19 mouse cellular contexts compared by ENCODE assay signal in genomic region chr16:95759151-95759987, GRCm38 (mm10). TPM values are rescaled to one million over a fixed set of nuclear protein-coding genes. Genes with fewer than 3 reads are reported as not detected.
A peak's percentile ranks its signal among the peaks of the same experiment; 100 is the strongest.
DNase-seq lines count a peak whose midpoint lies in the region; ATAC-seq and TF ChIP-seq lines count a peak whose summit lies in the region.
"Had no signal": no experiment of that assay in that cellular context is flagged by ENCODE, and none has a peak within 500 bp of the region (broad histone marks: within the 10 kb centered on the region; RNA-seq: fewer than 3 reads in every experiment).

No protein-coding gene starts in this region.

- H3K27me3 ChIP-seq in embryonic facial prominence, embryonic 13.5 days: no peaks in the 10 kb centered on the region
- H3K27me3 ChIP-seq in embryonic facial prominence, embryonic 10.5 days (replicated peaks; ENCODE audit: low read depth, poor library complexity, severe bottlenecking): no peaks in the 10 kb centered on the region
- H3K27me3 ChIP-seq in heart, embryonic 16.5 days (ENCODE audit: control insufficient read depth, insufficient read depth, low read length): no peaks in the 10 kb centered on the region
- H3K27me3 ChIP-seq in lung, postnatal 0 days (replicated peaks; ENCODE audit: insufficient read depth, low read length): no peaks in the 10 kb centered on the region
- H3K27me3 ChIP-seq: embryonic facial prominence, embryonic 12.5 days had no signal

- peaks cover 8% of the 10 kb centered on the region for H3K4me1 ChIP-seq in embryonic facial prominence, embryonic 13.5 days
- H3K4me1 ChIP-seq in embryonic facial prominence, embryonic 10.5 days: no peaks in the 10 kb centered on the region
- H3K4me1 ChIP-seq in heart, embryonic 16.5 days (ENCODE audit: control insufficient read depth, insufficient read depth, low read length): peaks cover 22% of the 10 kb centered on the region
- no peaks in the 10 kb centered on the region for H3K4me1 ChIP-seq in lung, postnatal 0 days (ENCODE audit: insufficient read depth, low read depth, low read length)
- H3K4me1 ChIP-seq: embryonic facial prominence, embryonic 12.5 days had no signal

- no peak overlapping the region for H3K4me3 ChIP-seq in embryonic facial prominence, embryonic 13.5 days
- no peak overlapping the region for H3K4me3 ChIP-seq in embryonic facial prominence, embryonic 10.5 days
- no peak overlapping the region for H3K4me3 ChIP-seq in heart, embryonic 16.5 days (ENCODE audit: low read length)
- H3K4me3 ChIP-seq in lung, postnatal 0 days (ENCODE audit: low read depth, low read length): no peak overlapping the region
- H3K4me3 ChIP-seq: embryonic facial prominence, embryonic 12.5 days; megakaryocyte, embryonic 14.5 days had no signal

- H3K9me3 ChIP-seq in embryonic facial prominence, embryonic 13.5 days: no peaks in the 10 kb centered on the region
- no peaks in the 10 kb centered on the region for H3K9me3 ChIP-seq in embryonic facial prominence, embryonic 10.5 days
- no peaks in the 10 kb centered on the region for H3K9me3 ChIP-seq in heart, embryonic 16.5 days (replicated peaks; ENCODE audit: control insufficient read depth, low read length)
- H3K9me3 ChIP-seq in lung, postnatal 0 days (ENCODE audit: low read length): no peaks in the 10 kb centered on the region
- H3K9me3 ChIP-seq: embryonic facial prominence, embryonic 12.5 days; G1E; megakaryocyte, embryonic 14.5 days had no signal

- no peaks in the 10 kb centered on the region for H3K36me3 ChIP-seq in embryonic facial prominence, embryonic 13.5 days
- H3K36me3 ChIP-seq in embryonic facial prominence, embryonic 10.5 days (replicated peaks): no peaks in the 10 kb centered on the region
- H3K36me3 ChIP-seq in heart, embryonic 16.5 days (ENCODE audit: control insufficient read depth, insufficient read depth): no peaks in the 10 kb centered on the region
- H3K36me3 ChIP-seq in lung, postnatal 0 days (ENCODE audit: insufficient read depth, low read length): no peaks in the 10 kb centered on the region
- H3K36me3 ChIP-seq: embryonic facial prominence, embryonic 12.5 days; G1E had no signal

- TF ChIP-seq EP300 in lung, postnatal 0 days (IDR thresholded peaks at IDR 0.05): no peak

- no peak for DNase-seq in embryonic facial prominence, embryonic 10.5 days (ENCODE audit: low spot score)
- DNase-seq in heart, postnatal 14 days: no peak
- DNase-seq in cerebellum, adult 18-20 months: peak; percentile 84 to 91
- DNase-seq in cerebellum, postnatal 25 days: peak; percentile 86 to 87
- no peak for DNase-seq in kidney, adult 11 months
- no peak for DNase-seq in lung, postnatal 0 days (ENCODE audit: low spot score)
- DNase-seq: adrenal gland, postnatal 14 days; kidney, adult 8-10 months; kidney, postnatal 14 days; liver; lung, postnatal 10 days; right cerebral cortex, postnatal 25 days; thymus, postnatal 14 days had no signal

- H3K27ac ChIP-seq in embryonic facial prominence, embryonic 13.5 days: 0 out of 2 replicates have a peak overlapping the region, but pooled peaks have one; percentile 16
- no peak overlapping the region for H3K27ac ChIP-seq in embryonic facial prominence, embryonic 10.5 days (replicated peaks)
- peak overlapping the region; percentile 88 for H3K27ac ChIP-seq in heart, embryonic 16.5 days (ENCODE audit: low read length)
- no peak overlapping the region for H3K27ac ChIP-seq in lung, postnatal 0 days (ENCODE audit: low read length)
- H3K27ac ChIP-seq: embryonic facial prominence, embryonic 12.5 days had no signal

- ATAC-seq in embryonic facial prominence, embryonic 13.5 days (ENCODE audit: insufficient number of reproducible peaks, insufficient read depth, low FRiP score, low TSS enrichment, low read depth): no peak
- ATAC-seq in heart, embryonic 16.5 days (replicated peaks; ENCODE audit: extremely low read depth, insufficient read depth, low FRiP score): no peak
- ATAC-seq in lung, postnatal 0 days: no peak
- ATAC-seq: forebrain, embryonic 16.5 days had no signal

- 86% methylated on average over 8 of the region's 8 CpGs for WGBS in embryonic facial prominence, embryonic 13.5 days
- WGBS in embryonic facial prominence, embryonic 10.5 days: 87% methylated on average over 8 of the region's 8 CpGs
- whole genome bisulfite sequencing in heart, embryonic 16.5 days: 71% methylated on average over 8 of the region's 8 CpGs
- 88% methylated on average over 8 of the region's 8 CpGs for WGBS in lung, postnatal 0 days

- H3K4me2 ChIP-seq in embryonic facial prominence, embryonic 13.5 days: no peak overlapping the region
- H3K4me2 ChIP-seq in heart, embryonic 16.5 days (ENCODE audit: low read depth, low read length): no peak overlapping the region
- H3K4me2 ChIP-seq in lung, postnatal 0 days (replicated peaks; ENCODE audit: low read depth, low read length): no peak overlapping the region
- H3K4me2 ChIP-seq: embryonic facial prominence, embryonic 12.5 days had no signal

- intact Hi-C loops in heart, postnatal 14 days (cut with DNase I): loop anchor here (2.0 kb wide), 1 partner anchor 57 kb away; the partner anchor contains the start of gene Ets2

- H3K9ac ChIP-seq in embryonic facial prominence, embryonic 13.5 days: no peak overlapping the region
- H3K9ac ChIP-seq in heart, embryonic 16.5 days (ENCODE audit: low read length): no peak overlapping the region
- H3K9ac ChIP-seq in lung, postnatal 0 days (replicated peaks; ENCODE audit: low read depth): no peak overlapping the region
- H3K9ac ChIP-seq: embryonic facial prominence, embryonic 12.5 days had no signal

- no peak for TF ChIP-seq CTCF in lung, postnatal 0 days (IDR thresholded peaks at IDR 0.05)

RNA-seq across cellular contexts. Expression of gene Ets2, which starts 57.5 kb away (rescaled TPM):
- polyA plus RNA-seq in embryonic facial prominence, embryonic 13.5 days (2015; fragmentation: Nextera tagmentation; extraction: Ambion mirVana): 74.7 and 87.7 TPM in 2 replicates
- polyA plus RNA-seq in embryonic facial prominence, embryonic 10.5 days (2016; fragmentation: Nextera tagmentation; extraction: Ambion mirVana): 32.6 and 33.2 TPM in 2 replicates
- 71.1 and 73.6 TPM in 2 replicates for polyA plus RNA-seq in heart, embryonic 16.5 days (2015; fragmentation: Nextera tagmentation; extraction: Ambion mirVana)
- 100 to 1,000 TPM in 1 of 2 experiments, 10 to 100 TPM in 1; 100.0 to 103 TPM for total RNA-seq in heart, postnatal 14 days (2021)
- 71.2 and 75.5 TPM in 2 replicates for polyA plus RNA-seq in lung, postnatal 0 days (2015; fragmentation: Nextera tagmentation; extraction: Ambion mirVana)

Comparison
In these comparisons a context has a peak if more than half of its experiments do, and no peak if none do; other contexts are left out.
1. H3K27ac ChIP-seq: peak in embryonic facial prominence, embryonic 13.5 days (single experiment) and heart, embryonic 16.5 days (single experiment); none in embryonic facial prominence, embryonic 10.5 days (single experiment) and lung, postnatal 0 days (single experiment).
2. DNase-seq: peak in cerebellum, adult 18-20 months (2 of 2) and cerebellum, postnatal 25 days (2 of 2); none in embryonic facial prominence, embryonic 10.5 days (single experiment), heart, postnatal 14 days (0 of 2), kidney, adult 11 months (single experiment) and lung, postnatal 0 days (single experiment).